Mouse (Mus musculus) right cerebral cortex, postnatal 10 days (tissue): Measurements from ENCODE around the gene Tiam2.

Source experiments
- DNase-seq, 2 experiments: peaks; one replicate each; pipeline ENCODE4 v3.0.0; 2021; ENCODE audit warnings: low spot score in 2 of 2

Gene Tiam2

DNA sequence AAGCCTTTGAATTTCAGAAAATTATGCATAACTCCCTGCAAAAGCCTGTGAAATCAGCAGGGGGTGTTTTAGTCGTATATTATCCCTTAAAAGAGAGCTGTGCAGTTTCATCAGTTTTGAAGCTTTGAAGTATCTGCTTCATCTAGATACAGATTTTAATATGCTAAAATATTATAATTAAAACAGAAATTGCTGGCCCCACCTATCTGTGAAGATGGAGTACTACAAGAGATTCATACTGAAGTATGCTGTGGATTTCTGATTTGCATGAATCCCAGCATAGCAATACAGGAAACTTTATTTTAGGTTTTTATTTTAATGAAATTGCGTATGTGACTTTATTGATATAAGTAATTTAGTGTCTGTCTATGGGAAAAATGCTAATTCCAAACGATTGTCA lies 234.2 kb downstream of the Tiam2 start:
- DNase-seq = no peak

- DNase-seq = no peak
Observed at GRCm38 (mm10) chr17:3562405-3562804, 236.0 kb downstream of the Tiam2 start.

GRCm38 (mm10) chr17:3570876-3571275 lies 244.5 kb downstream of the Tiam2 start:
- DNase-seq = peak; percentile 79 to 91
